Mouse (Mus musculus) liver, adult (tissue): ENCODE results near the gene Rps28.
A peak's percentile ranks its signal among the peaks of the same experiment; 100 is the strongest.

Experiments
- GATA4 ChIP-seq: IDR thresholded peaks from 2 replicates; pipeline ENCODE4 v1.6.1; 2014; ENCODE audit warnings: mild to moderate bottlenecking, low read length; ENCODE audit not compliant: insufficient replicate concordance

Rps28 gene

GRCm38 (mm10) chr17:33817184-33817968 lies 7.0 kb downstream of the Rps28 start:
- no peak; the same call in 1 of the 2 replicates for TF ChIP-seq GATA4

GRCm38 (mm10) chr17:33816612-33817011 lies 7.8 kb downstream of the Rps28 start:
- no peak for TF ChIP-seq GATA4

GRCm38 (mm10) chr17:33815399-33815798 lies 9.0 kb downstream of the Rps28 start:
- no peak for TF ChIP-seq GATA4

- peak; percentile 44; the same call in 1 of the 2 replicates for TF ChIP-seq GATA4
Measured at GRCm38 (mm10) chr17:33812990-33813389, 11.4 kb downstream of the Rps28 start.

DNA sequence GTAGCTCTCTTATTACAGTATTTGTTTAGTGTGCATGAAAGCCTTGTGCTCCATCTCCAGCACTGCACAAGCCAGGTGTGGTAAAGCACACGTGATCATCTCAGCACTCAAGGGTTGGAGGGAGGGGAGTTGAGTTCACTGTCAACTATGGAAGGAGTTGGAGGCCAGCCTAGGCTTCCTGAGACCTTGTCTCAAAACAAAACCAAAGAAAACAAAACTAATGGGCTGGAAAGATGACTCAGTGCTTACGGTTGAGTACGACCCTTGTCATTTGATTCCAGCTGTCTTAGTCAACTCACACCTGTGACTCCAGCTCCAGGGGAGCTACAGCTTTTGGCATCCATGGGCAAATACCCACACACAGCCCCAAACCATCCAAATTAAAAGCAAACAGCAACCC lies 11.9 kb downstream of the Rps28 start:
- no peak for TF ChIP-seq GATA4

DNA sequence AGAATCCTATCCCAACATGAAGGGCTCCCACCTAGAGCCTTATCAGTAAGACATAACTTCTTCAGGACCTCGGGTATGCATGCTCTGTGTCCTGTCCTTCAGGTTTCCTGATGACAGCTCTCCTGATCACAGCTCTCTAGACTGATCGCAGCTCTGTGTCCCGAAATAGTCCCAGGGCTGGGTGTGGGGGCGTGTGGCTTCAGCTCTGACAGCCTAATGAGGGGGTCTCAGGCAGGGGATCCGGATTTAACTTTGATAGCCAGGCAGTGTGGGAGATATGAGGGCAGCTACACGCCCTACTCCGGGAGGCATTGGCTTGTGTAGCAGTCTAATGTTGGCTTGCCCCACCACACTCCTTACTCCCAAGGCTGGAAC lies 13.2 kb downstream of the Rps28 start:
- no peak for TF ChIP-seq GATA4

DNA sequence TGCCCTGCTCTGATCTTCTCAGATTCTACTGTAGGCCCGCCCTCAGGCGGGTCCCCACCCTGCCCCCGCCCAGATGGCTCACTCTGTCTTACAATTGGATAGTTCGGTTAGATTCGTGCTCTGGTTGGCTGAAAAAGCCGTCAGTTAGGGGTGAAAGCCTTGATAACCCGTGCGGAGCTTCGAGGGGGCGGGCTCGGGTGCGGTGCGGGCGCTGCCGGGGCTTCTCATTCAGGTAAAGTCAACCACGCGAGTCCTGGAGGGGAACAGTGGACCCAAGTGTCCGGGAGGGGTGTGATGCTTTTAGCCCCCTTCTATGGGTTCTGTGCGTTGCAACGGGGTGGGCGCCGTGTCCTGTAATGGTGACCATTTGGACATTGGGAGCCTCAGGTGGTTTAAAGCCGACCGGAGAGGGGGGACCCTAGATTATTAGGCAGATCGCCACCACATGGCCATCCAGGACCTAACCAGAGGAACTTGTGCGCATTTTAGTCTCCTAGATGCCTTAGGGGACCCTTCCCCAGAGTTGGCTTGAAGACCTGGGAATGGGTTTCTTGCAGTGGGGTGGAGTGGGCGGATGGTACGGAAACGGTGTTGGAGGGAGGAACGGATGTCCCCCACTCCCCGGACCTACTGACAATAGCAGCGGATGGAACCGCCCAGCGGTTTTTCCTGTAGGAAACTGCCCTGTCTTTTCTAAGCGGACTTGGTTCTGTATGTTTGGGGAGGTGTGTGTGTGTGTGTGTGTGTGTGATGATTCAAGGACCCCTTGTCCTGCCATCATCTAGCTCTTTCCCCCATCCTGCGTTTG lies 13.8 kb downstream of the Rps28 start, which contains the start of gene Kank3:
Kank3 (plus strand) TSS at position 186 of the 808 bp plus-strand sequence.
- TF ChIP-seq GATA4: peak; percentile 51; the same call in 1 of the 2 replicates

GRCm38 (mm10) chr17:33808192-33808591 lies 16.2 kb downstream of the Rps28 start:
- no peak for TF ChIP-seq GATA4

DNA sequence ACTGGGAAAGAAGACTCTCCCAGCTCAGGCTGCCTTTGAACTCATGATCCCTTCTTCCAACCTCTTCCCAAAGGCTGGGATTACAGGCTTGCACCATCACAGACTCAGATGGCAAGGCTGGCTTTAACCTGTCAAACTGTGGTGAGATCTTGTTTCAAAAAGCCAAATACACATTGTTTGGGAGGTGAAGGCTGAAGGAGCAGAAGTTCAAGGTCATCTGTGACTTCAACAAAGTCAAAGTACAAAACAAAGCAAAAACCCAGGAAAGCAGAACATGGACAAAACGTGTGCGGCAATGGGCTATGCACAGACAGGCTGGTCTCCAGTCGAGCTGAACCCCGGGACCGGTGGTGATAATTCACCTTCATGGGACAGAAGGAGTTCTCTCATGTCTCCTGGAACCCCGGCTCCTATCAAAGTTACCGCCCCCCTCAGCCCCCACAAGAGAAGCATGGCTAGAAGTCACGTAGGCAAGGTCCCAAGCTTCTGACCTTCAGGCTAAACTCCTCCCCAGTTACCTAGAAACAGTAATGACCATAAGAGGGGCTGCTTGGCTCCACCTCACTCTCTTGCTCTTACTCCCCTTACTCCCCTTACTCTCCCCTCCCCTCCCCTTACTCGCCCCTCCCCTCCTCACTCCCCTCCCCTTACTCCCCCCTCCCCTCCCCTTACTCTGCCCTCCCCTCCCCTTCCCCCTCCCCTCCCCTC lies 17.0 kb downstream of the Rps28 start:
- TF ChIP-seq GATA4: no peak

- no peak for TF ChIP-seq GATA4
Measured at GRCm38 (mm10) chr17:33804745-33805144, 19.6 kb downstream of the Rps28 start.

DNA sequence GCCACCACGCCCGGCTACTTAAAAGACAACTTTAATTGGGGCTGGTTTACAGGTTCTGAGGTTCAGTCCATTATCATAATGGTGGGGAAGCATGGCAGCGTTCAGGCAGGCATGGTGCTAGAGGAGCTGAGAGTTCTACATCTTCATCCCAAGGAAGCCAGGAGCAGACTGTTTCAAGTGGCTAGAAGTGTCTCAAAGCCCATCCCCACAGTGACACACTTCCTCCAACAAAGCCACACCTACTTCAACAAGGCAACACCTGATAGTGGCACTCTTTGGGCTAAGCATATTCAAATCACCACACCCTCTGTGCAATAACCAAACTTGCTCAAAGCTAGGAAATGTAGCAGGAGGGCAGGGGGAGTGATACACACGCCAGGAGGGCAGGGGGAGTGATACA lies 20.2 kb downstream of the Rps28 start:
- no peak for TF ChIP-seq GATA4

GRCm38 (mm10) chr17:33802221-33802620 lies 22.1 kb downstream of the Rps28 start:
- no peak for TF ChIP-seq GATA4

GRCm38 (mm10) chr17:33799277-33799676 lies 25.1 kb downstream of the Rps28 start:
- TF ChIP-seq GATA4: no peak

DNA sequence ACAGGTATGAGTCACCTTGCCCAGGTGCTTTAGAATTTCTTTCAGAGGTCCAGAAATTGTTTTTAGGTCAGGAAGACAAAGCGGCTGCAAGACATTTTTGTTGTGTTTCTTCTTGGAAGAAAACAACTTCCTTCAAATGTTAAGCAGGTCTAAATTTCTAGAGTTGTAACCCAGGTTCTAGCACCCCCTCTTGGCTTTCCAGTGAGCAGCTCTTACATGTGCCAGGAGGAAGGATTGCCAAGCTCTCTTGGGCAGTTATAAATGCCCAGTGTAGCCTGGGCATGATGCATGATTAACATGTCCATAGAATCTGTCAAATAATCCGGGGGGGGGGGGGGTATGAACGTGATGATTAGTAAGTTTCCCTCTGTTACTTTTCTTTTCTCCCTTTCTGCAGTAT lies 26.1 kb downstream of the Rps28 start:
- no peak for TF ChIP-seq GATA4

DNA sequence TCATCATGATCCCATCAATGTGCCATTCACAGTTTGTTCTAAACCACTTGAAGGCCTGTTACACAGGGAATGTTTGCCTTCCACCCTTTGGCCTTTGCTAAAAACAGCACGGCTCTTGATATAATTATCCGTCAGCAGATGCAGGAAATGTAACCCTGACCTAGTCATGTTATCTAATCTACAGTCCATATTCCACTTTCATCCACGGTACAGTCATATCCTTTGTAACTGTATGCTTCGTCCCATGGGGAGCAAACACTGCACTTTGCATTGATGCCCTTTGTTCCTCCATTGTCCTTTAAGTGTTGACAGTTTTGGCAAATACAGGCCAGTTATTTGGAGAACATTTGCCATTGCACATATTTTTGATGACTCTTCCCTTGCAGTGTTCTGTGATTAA lies 35.6 kb downstream of the Rps28 start:
- TF ChIP-seq GATA4: peak; percentile 100
